Mouse (Mus musculus) erythroid progenitor cell, adult 5-6 weeks (primary cell): ENCODE data around the gene Alg2. TPM values are rescaled to one million over a fixed set of nuclear protein-coding genes. Genes with fewer than 3 reads are reported as not detected.

ENCODE experiments used
- ATAC-seq: replicated peaks from 2 replicates; pipeline ENCODE4 v1.8.0; 2016; ENCODE audit warnings: moderate number of reproducible peaks, mild to moderate bottlenecking, moderate TSS enrichment, inconsistent platforms; ENCODE audit not compliant: poor library complexity, low FRiP score, severe bottlenecking
- total RNA-seq, 2 experiments: library from RNA; stranded (forward) in 1 of 2; stranded (reverse) in 1 of 2; fragments of 150-400 nt in 1 of 2; fragments of 186-747, 209-891 nt in 1 of 2; gene quantifications; 2 replicates each; pipeline versions ENCODE4 v1.2.3 to v1.2.4; 2015 to 2017; ENCODE audit warnings: low replicate concordance in 2 of 2

Gene Alg2
- total RNA-seq (2015; ENCODE audit: low replicate concordance): 12.2 and 15.9 TPM in 2 replicates
- 2.2 and 21.4 TPM in 2 replicates for total RNA-seq (2017; ENCODE audit: low replicate concordance)

DNA sequence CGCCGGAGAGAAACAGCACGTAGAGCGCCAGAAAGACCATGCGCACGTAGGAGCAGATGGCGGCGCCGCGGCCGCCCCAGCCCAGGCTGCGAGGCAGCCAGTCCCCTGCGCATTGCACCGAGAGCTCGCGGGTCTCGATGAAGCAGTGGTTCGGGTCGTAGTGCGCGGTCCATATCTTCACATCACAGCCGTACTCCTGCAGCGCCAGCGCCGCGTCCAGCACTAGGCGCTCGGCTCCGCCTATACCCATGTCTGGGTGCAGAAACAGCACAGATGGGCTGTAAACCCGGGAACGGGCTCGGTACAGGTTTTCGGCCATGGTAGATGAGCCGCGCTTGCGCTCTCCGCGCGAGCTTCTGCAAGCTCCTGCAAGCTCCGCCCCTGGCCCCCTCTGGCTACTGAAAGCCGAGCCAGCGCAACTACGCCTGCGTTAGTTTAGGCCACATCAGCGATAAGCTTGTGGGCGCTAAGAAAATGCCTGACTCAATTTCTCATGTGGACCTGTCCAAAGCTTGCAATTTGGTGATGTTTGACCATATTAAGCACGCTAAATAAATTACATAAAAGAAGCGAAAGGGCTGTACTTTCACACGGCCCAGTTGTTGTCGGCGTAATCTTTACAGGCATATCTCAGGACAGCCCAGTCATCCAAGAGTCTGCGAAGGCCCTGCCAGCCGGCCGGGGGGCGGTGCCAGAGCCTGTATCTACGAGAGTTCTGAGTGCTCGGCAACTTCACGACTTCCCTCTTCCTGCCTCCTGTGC is at the start of gene Alg2, which contains the start of gene Sec61b:
Gene Alg2, minus strand, starts transcription at position 366 of the 762 bp plus-strand sequence.
Gene Sec61b, plus strand, starts transcription at position 691 of the 762 bp plus-strand sequence.
- peak; percentile 96 for ATAC-seq

DNA sequence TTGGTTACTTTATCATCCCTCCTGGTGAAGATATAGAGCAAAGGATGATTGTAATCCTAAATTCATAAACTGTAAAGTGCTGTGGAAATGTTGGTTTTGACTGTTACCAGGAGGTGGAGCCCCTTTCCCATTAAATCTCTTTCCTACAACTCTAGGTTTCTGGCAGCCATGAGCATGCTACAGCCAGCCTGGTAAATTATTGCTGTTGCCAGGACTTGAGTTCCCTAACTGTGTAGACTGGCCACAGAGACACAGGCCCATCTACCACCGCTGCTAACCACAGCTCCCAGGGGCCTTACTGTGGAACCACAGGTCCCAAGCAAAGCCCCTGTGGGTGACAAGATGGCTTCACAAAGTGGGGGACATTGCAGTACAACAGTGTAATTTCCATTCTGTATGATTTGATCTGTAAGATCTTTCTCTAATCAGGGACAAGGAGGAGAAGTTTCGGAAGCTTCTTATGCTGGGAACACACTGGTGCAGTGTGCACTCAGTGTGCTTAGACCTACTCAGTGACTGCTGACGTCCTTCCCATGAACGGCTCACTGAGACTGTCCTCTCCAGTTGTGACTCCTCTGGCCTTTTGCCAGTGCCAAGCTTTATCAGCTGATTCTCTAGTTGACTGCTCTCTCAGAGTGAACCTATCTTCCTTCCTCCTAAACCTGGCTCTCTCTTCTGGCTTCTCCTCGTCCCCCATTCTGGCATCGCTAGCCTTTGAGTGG is 47.9 kb upstream of the Alg2 start:
- ATAC-seq: no peak

GRCm38 (mm10) chr4:47520076-47520475 is 45.9 kb upstream of the Alg2 start:
- ATAC-seq: no peak

GRCm38 (mm10) chr4:47518551-47519181 is 44.5 kb upstream of the Alg2 start:
- no peak for ATAC-seq

DNA sequence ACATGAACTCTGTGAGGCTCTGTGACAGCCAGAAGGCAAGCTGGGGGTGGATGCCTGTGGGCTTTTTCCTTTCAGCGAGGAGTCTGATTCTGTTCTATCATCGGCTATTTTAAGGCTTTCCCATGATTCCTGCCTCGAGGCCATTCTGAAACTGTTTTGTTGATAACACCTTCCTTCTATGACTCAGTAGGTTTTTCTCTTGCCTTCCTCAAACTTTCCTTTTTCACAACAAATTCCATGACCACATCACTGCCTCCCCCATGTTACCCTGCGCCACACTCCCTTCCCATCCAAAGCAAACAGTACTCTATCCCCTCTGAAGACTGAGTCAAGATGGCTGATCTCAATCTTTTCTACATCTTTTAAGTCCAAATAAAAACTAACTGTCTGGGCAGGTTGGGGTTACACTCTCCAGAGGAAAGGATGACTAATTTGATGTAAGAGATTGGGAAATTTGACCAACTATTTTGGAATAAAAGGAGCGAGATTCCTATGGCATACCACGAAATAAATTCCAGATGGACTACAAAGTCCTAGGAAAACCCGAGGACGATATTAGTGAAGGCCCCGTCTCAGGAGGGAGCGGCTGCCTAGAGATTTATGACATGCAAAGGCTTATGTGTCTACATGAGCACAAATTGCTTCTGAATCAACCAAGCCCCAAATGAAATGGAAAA is 30.8 kb upstream of the Alg2 start:
- ATAC-seq: no peak

DNA sequence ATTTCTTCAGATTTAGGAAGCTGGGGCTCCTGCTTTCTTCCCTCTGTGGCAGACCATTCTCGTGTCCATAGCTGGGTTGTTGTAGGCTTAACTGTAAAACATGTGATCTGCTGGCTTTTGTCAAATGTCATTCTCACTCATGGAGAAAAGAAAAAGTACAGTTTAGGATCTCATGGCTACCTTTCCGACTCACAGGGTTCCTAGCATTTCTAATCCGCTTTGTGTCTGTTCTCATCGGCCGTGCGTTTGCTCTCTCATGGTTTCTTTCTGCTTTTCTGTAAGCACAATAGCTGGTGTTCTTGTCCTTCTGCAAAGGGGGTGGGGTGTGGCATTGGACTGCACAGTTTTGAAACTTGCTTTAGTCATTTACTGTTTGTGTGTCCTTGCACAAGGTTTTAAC is 28.9 kb upstream of the Alg2 start:
- ATAC-seq: no peak

GRCm38 (mm10) chr4:47502546-47502971 is 28.4 kb upstream of the Alg2 start:
- 0 out of 2 replicates have a peak, but pooled peaks have one; percentile 25 for ATAC-seq

DNA sequence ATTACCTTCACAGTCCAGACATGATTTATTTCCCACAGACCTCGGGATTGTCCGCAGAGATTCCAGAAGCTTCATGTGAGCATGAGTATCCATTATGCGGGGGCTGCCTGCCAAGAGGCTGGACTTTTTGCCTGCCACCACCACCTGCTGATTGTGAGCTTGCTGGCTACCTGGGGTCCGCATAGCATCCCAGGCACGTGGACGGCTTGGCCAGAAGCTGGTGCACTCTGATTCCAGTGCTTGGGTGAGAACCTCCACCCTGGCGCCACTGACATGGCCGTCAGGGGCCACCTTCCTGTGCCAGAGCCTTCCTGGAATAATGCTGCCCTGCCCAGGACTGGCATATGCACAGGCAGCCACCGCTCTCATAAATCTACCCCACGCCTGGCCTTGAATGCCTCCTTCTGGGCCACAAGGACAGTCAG is 25.0 kb upstream of the Alg2 start:
- ATAC-seq: no peak

DNA sequence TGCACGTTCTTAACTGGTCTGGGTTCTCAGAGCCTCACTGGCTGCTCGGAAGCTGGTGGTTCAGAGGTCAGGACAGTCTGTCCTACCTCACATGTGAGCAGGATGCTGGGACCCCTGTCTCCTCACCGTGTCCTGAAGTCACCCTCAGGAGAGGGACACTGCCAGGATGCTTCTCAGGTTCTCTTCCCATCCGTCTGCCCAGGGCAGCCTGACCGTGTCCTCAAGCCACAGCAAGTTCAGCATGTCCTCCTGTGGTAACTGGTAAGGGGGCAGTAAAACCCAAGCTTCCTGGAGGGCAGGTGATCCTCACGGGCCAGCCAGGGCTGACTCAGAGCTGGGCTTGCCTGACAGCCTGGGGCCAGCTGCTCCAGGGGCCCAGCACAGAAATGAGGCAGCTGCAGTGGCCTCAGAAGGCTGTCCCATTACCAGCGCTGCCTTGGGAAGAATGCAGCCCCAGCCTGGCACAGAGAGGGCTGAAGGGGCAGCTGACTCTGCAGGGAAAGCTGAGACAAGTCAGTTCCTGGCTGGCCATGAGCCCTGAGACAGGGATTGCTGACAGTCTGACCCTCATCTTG is 23.8 kb upstream of the Alg2 start:
- ATAC-seq: no peak

GRCm38 (mm10) chr4:47494686-47495085 is 20.6 kb upstream of the Alg2 start:
- no peak for ATAC-seq

GRCm38 (mm10) chr4:47494137-47494536 is 20.0 kb upstream of the Alg2 start:
- ATAC-seq: no peak

- no peak for ATAC-seq
Observed at GRCm38 (mm10) chr4:47493456-47493855, 19.3 kb upstream of the Alg2 start.

DNA sequence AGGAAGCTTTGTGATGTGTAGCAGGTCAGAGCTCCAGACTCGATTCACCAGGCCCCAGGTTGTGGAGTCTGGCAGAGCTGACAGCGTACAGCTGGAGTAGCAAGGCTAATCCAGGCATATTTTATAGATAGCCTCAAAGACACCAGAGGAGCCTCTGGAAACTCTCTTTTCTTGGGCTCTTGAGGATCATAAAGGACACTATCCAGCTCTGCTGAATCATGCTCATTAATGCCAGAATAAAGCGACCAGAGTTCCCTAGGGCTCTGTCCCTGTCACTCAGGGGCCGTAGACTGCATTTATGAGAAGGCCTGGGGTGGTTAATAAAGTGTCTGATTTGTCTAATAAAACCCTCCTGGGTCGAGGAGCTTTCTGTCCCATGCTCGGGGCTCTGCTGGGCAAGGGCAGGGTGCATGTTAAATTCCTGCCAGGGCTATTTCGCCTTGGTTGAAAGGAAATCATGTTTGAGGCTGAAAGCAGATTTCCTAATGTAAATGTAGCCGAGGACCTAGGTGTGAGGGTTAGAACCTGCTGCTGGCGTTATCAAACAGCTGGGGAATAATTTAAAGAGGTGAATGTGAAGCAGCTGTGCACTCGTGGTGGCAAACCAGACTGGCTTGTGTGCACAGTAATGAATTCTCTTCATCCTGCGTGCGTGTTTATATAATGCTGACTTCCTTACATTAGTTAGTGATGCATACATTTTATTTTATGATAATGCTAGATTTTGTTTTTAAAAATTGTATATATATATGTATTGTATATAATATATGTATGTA is 18.4 kb upstream of the Alg2 start:
- no peak for ATAC-seq

DNA sequence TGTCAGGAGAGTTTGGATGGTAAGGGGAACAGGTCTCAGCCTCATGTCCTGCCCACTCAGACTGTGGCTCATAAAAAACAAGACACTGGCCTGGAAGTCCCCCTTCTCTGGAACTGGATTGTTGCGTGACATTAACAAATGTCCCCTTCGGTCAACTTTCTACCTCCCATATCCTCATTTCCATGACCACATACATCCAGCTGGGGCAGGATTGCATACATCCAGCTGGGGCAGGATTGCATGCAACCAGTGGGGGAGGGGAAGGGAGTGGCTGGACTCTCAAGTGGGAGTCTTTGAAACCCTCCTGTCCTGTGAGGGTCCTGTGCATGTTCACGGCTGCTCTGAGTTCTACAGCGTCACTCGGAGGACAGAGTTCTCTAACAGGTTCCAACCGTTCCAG is 17.1 kb upstream of the Alg2 start:
- no peak for ATAC-seq

GRCm38 (mm10) chr4:47480576-47480975 is 6.4 kb upstream of the Alg2 start:
- no peak for ATAC-seq

DNA sequence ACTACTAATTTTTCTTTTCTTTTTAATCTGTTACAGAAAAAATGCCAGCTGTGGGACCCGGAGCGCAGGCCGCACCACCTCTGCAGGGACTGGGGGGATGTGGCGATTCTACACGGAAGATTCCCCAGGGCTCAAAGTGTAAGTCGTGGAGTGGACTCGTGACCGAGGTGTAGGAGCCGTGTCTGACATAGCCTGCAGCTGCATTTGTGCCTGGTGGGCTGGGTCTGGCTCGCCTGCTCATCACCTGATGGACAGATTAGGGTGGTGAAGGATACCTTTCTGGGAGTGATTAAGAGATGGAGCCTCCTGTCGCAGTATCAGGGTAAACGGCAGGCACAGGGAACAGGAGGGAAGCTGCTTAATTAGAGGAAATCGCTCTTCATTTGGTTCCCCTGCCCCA is 6.0 kb upstream of the Alg2 start:
- no peak for ATAC-seq

- ATAC-seq: no peak
Observed at GRCm38 (mm10) chr4:47477539-47477938, 3.4 kb upstream of the Alg2 start.

- peak; percentile 44 for ATAC-seq
Observed at GRCm38 (mm10) chr4:47474730-47475643, 854 bp upstream of the Alg2 start.
